Mouse (Mus musculus) midbrain, embryonic 15.5 days (tissue): ENCODE results near the gene Plxnd1. TPM values are rescaled to one million over a fixed set of nuclear protein-coding genes. Genes with fewer than 3 reads are reported as not detected.

Source experiments
- ATAC-seq: fragments of 200-750 bp; cut with Nextera tagmentation; replicated peaks from 2 replicates; pipeline ENCODE4 v1.8.0; 2017; ENCODE audit warnings: moderate TSS enrichment
- H3K27ac ChIP-seq: fragments of 300-500 bp; sonication (generic); 2 replicates; pipeline ENCODE4 v1.5.1; 2015; ENCODE audit warnings: mild to moderate bottlenecking, inconsistent platforms
- H3K27me3 ChIP-seq: fragments of 300-500 bp; sonication (generic); replicated peaks from 2 replicates; pipeline ENCODE4 v1.6.1; 2015; ENCODE audit warnings: inconsistent platforms
- H3K36me3 ChIP-seq: fragments of 300-500 bp; sonication (generic); replicated peaks from 2 replicates; pipeline ENCODE4 v1.6.1; 2015; ENCODE audit warnings: inconsistent platforms
- H3K4me1 ChIP-seq: fragments of 300-500 bp; sonication (generic); 2 replicates; pipeline ENCODE4 v1.6.1; 2015; ENCODE audit warnings: inconsistent platforms
- H3K4me2 ChIP-seq: fragments of 300-500 bp; sonication (generic); 2 replicates; pipeline ENCODE4 v1.6.1; 2015; ENCODE audit warnings: inconsistent platforms, mild to moderate bottlenecking, moderate library complexity
- H3K4me3 ChIP-seq: fragments of 300-500 bp; sonication (generic); 2 replicates; pipeline ENCODE4 v1.5.1; 2015; ENCODE audit warnings: mild to moderate bottlenecking, inconsistent platforms
- H3K9ac ChIP-seq: fragments of 300-500 bp; sonication (generic); 2 replicates; pipeline ENCODE4 v1.6.1; 2015; ENCODE audit warnings: mild to moderate bottlenecking, inconsistent platforms
- H3K9me3 ChIP-seq: fragments of 300-500 bp; sonication (generic); 2 replicates; pipeline ENCODE4 v1.6.1; 2016; ENCODE audit warnings: inconsistent platforms
- WGBS: fragments of 180-500 bp; shearing (Covaris S2); methylation state at CpG from one replicate; pipeline ENCODE4 v1.1.7; 2015; ENCODE audit warnings: mixed read lengths; 5-methylcytosine and 5-hydroxymethylcytosine counted together
- polyA plus RNA-seq: library from polyadenylated mRNA; unstranded; fragments of >200 nt; fragmentation: Nextera tagmentation; extraction: Ambion mirVana; gene quantifications from 2 replicates; pipeline ENCODE4 v1.2.1, GENCODE M21; 2015

Plxnd1 gene
- polyA plus RNA-seq, 1 experiment from 2014 or later: 8.3 TPM

DNA sequence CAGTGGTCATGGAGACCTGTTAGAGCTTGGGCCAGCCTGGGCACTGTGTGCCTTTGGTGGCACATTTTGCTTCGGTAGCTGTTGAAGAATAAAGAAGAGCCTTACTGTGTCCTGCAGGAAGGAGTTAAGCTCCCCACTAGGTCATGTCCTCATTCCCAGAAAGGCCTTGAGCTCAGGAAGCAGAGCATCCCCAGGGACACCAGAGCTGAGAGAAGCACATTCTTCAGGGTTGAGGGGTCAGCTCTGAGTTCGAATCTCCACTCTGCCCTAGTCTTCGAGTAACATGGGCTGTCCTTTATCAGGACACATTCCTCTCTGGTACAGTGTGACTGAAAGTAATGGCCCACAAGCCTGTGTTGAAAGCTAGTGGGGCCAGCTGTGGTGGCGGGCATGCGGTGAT is 74.9 kb downstream of the Plxnd1 start:
- Histone ChIP-seq H3K27me3 (no peaks in the 10 kb centered on the region), H3K4me1 (peaks cover 3% of the 10 kb centered on the region; the same call in 1 of the 2 replicates), H3K9ac (no peak overlapping the region), H3K4me2 (no peak overlapping the region), H3K36me3 (no peaks in the 10 kb centered on the region), H3K4me3 (no peak overlapping the region), H3K27ac (no peak overlapping the region), H3K9me3 (no peaks in the 10 kb centered on the region)
- 90% methylated on average over 5 of the region's 5 CpGs for WGBS
- no peak for ATAC-seq

DNA sequence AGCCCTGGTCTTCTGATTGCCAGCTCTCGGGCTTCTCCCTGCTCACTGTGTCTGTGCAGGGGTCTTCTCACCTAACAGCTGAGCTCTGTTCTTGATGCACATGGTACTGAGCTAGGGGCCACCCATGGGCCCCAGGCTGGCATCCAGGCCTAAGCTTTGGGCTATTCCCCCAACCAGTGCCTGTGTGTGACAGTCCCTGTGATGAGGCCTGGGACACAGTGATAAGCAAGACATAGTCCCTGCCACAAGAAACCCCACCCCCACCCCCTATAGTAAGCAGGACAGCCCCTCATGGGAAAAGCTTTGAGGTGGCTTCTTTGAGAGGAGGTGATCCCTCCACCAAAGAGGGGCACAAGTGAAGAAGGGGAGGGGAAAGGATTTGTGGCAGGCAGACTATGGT is 76.2 kb downstream of the Plxnd1 start:
- no peak overlapping the region for H3K9ac ChIP-seq
- peaks cover 6% of the 10 kb centered on the region for H3K4me1 ChIP-seq
- ATAC-seq: no peak
- WGBS: 90% methylated on average over 1 of the region's 1 CpGs
- H3K36me3 ChIP-seq: no peaks in the 10 kb centered on the region
- no peak overlapping the region for H3K4me2 ChIP-seq
- H3K9me3 ChIP-seq: no peaks in the 10 kb centered on the region
- H3K27me3 ChIP-seq: no peaks in the 10 kb centered on the region
- no peak overlapping the region for H3K27ac ChIP-seq
- H3K4me3 ChIP-seq: no peak overlapping the region

DNA sequence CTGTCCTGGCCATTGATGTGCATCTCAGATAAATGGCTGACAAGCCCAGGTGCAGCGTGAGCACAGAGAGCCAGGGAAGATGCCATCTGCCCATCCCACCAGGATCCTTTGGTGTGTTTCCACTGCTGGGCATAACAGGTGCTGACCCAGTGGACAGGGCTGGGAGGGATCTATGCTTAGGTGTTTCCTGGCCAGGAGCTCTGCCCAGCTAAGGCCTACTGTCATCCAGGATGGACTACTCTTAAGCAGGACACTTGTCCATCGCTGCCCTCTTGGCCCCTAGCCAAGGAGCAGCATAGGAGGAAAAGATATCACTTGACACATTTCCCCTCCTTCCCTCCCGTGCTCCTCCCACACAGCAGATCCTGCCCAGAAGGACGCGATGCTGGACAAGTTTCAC is 78.2 kb downstream of the Plxnd1 start:
- Histone ChIP-seq H3K36me3 (no peaks in the 10 kb centered on the region), H3K27me3 (no peaks in the 10 kb centered on the region), H3K9me3 (no peaks in the 10 kb centered on the region), H3K9ac (no peak overlapping the region), H3K4me2 (no peak overlapping the region), H3K27ac (no peak overlapping the region), H3K4me1 (peaks cover 6% of the 10 kb centered on the region), H3K4me3 (no peak overlapping the region)
- WGBS: 91% methylated on average over 5 of the region's 5 CpGs
- no peak for ATAC-seq

DNA sequence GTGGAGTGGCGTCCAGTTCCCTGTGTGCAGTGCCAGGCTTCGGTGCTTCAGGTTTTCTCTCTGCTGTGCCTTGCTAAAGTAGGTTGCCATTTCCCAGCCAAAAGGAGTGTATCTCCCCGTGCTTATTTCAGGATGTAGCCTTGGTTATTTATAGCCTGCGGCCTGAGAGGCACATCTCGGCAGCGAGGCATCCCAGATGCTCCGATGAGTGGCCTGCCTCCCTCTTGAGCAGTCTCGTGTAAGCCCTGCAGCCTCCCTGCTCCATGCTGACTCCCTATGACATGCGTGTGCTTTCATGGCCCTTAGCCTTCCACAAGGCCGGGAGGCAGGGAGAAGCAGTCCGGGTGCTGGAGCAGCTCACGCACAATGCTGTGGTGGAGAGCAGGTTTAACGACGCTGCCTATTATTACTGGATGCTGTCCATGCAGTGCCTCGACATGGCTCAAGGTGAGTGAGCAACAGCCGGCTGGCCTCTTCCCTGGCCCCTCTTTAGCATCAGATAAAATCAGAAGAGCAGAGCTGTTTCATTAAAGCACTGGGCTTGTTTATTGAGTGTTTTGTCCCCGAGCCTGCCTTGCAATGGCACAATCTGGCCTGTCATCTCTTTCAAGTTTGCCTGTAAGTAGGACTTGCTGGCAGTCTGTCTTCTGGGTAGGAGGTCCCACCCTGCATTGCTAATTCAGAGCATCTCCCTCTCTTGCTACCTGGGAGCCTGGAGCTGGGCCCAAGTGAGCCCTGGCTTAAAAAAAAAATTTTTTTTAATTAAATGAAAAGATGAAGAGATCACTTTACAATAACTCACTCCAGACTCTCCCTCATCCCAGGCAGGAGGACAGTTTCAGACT is 79.0 kb downstream of the Plxnd1 start:
- H3K9me3 ChIP-seq: no peaks in the 10 kb centered on the region
- H3K4me1 ChIP-seq: peaks cover 6% of the 10 kb centered on the region
- no peak overlapping the region for H3K4me3 ChIP-seq
- H3K4me2 ChIP-seq: no peak overlapping the region
- 76% methylated on average over 17 of the region's 17 CpGs for WGBS
- no peaks in the 10 kb centered on the region for H3K36me3 ChIP-seq
- 0 out of 2 replicates have a peak overlapping the region, but pooled peaks have one; percentile 1 for H3K27ac ChIP-seq
- ATAC-seq: no peak
- H3K9ac ChIP-seq: no peak overlapping the region
- no peaks in the 10 kb centered on the region for H3K27me3 ChIP-seq

DNA sequence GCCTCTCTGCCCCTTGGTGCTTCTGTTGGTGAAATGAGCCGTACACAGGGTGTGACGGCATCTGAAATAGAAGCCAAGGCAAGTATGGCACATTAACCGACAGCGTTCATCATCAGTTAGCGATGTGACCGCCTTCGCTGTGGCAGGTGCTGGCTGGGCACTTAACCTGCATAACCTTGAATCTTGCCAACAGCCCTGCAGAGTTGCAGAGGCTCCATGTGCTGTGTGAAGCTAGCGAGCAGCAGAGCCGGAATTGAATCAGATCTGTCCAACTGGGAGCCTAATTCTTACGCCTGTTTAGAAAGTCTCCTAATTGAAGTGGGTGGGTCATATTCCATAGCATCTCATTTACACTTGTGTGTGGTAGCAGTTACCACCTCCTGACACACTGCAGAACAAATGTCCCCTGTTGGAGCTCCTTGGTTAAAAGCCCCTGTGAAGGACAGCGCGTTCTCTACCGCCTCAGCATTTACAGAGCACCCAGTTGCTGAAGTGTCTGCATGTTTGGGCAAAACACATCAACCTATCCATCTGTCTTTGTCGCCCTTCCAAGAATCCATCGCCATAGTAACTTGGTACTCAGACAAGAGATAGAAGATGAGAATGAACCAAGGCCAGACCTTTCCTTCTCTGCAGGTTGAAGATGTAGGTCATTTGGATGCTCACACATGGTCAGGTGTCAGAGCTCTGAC is 80.1 kb downstream of the Plxnd1 start:
- Histone ChIP-seq H3K27me3 (no peaks in the 10 kb centered on the region), H3K4me3 (no peak overlapping the region), H3K9ac (no peak overlapping the region), H3K36me3 (no peaks in the 10 kb centered on the region), H3K4me1 (peaks cover 6% of the 10 kb centered on the region), H3K27ac (no peak overlapping the region), H3K4me2 (no peak overlapping the region), H3K9me3 (no peaks in the 10 kb centered on the region)
- 78% methylated on average over 15 of the region's 15 CpGs for WGBS
- no peak for ATAC-seq

DNA sequence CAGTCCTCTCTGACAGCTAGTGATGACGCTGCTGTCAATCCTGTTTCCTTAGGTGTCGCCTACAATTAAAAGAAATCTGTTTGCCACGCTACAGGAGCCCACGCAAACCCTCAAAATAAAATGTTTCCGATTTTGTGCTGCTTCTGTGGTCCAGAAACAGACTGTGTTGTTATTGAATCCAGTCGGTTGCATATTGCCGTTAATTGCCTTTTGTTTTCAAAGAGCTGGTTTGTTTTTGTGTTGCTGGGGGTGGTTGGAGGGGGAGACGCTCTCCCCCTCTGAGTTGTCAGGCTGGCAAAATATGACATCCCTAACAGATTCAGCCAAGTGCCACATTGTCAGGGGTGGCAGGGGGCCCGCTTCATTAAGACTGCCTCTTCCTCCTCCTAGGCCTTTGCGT is 81.3 kb downstream of the Plxnd1 start:
- no peaks in the 10 kb centered on the region for H3K36me3 ChIP-seq
- 88% methylated on average over 10 of the region's 10 CpGs for WGBS
- no peak for ATAC-seq
- H3K4me3 ChIP-seq: no peak overlapping the region
- no peak overlapping the region for H3K4me2 ChIP-seq
- H3K27me3 ChIP-seq: no peaks in the 10 kb centered on the region
- no peaks in the 10 kb centered on the region for H3K9me3 ChIP-seq
- H3K9ac ChIP-seq: no peak overlapping the region
- peaks cover 6% of the 10 kb centered on the region for H3K4me1 ChIP-seq
- no peak overlapping the region for H3K27ac ChIP-seq

DNA sequence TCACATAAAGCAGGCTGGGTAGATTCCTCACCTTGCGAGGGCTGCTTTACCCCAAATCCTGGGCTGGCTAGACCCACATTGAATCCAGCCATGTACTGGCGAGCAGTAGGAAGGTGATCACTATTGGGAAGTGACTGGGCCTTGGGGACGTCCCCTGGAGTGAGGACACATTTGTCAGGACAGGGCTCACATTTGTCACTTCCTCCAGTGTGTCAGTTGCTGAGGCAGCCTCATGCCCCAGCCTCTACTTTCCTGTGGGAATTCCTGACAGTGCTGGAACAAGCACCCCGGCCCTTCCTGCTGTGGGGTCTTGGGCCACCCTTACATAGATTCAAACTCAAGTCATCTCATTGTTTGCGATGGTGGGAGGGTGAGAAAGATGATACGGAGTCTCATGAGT is 83.0 kb downstream of the Plxnd1 start:
- ATAC-seq: no peak
- WGBS: 81% methylated on average over 6 of the region's 6 CpGs
- H3K9me3 ChIP-seq: no peaks in the 10 kb centered on the region
- H3K4me3 ChIP-seq: no peak overlapping the region
- no peaks in the 10 kb centered on the region for H3K27me3 ChIP-seq
- peaks cover 6% of the 10 kb centered on the region for H3K4me1 ChIP-seq
- H3K36me3 ChIP-seq: no peaks in the 10 kb centered on the region
- no peak overlapping the region for H3K4me2 ChIP-seq
- no peak overlapping the region for H3K27ac ChIP-seq
- no peak overlapping the region for H3K9ac ChIP-seq

DNA sequence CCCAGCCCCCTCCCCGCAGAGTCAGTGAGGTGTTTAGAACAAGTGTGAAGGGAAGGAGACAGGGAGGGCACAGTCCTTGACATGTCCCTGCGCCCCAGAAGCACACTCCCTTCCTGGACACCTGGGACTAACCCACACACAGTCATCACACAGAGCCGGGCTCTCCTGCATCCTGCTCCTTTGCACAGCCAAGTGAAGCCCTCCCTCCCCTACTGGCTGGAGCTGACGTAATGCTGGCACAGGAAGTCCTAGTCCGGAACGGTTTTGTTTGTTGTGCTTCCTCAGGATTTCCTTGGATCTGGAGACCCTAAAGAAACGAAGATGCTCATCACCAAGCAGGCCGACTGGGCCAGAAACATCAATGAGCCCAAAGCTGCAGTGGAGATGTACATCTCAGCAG is 84.9 kb downstream of the Plxnd1 start:
- ATAC-seq: no peak
- Histone ChIP-seq H3K9ac (no peak overlapping the region), H3K36me3 (no peaks in the 10 kb centered on the region), H3K9me3 (no peaks in the 10 kb centered on the region), H3K27me3 (no peaks in the 10 kb centered on the region), H3K4me2 (no peak overlapping the region), H3K4me3 (no peak overlapping the region), H3K27ac (no peak overlapping the region), H3K4me1 (peaks cover 4% of the 10 kb centered on the region)
- 68% methylated on average over 8 of the region's 8 CpGs for WGBS

DNA sequence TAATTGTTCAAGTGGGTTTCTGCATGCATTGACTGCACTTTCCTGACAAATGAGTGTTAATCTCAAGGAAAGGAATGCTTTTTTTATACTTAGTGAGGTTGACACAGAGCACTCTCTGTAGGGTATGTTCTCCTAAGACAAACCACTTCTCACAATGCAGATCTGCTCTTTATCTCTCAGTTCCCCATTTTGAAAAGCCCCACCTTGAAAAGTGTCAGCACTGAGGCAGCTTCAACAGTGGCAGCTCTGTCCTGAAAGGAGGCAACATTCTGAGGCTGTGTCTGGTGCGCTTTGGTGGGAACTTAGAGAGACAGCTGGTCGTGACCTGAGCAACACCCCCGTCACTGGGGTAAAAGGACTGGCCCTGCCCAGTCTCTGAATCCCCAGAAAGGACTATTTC is 85.8 kb downstream of the Plxnd1 start:
- H3K9ac ChIP-seq: no peak overlapping the region
- ATAC-seq: no peak
- H3K4me3 ChIP-seq: no peak overlapping the region
- no peak overlapping the region for H3K27ac ChIP-seq
- no peaks in the 10 kb centered on the region for H3K27me3 ChIP-seq
- H3K9me3 ChIP-seq: no peaks in the 10 kb centered on the region
- H3K4me1 ChIP-seq: no peaks in the 10 kb centered on the region; the same call in 1 of the 2 replicates
- 70% methylated on average over 3 of the region's 3 CpGs for WGBS
- no peak overlapping the region for H3K4me2 ChIP-seq
- no peaks in the 10 kb centered on the region for H3K36me3 ChIP-seq

DNA sequence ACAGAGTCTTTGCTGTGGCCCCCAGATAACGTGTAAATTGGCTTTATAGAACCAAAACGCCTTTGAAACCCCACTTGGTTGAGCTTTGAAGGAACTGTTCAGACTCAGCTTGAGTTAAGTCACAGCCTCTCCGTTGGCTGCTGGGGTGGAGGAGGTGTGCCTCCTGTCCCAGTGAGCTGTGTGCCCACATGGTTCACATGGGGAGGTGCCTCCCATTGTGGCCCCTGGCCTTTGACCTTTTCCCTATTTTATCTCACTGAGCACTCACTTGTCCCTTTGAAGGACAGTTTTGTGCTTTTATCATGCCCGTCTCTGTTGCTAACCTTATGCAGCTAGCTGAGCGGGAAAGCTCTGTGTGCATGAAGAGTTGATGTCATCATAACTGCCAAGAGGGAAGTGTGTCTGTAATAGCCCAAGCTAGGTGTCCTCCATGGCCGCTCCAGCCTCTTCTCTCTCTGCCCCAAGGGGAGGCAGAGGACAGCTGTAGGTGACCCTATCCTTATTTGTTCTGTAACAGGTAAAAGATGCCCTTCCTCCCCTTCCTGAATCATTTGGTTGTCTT is 86.3 kb downstream of the Plxnd1 start:
- Histone ChIP-seq H3K9ac (no peak overlapping the region), H3K27me3 (no peaks in the 10 kb centered on the region), H3K36me3 (0 out of 2 replicates have a peak, but pooled peaks cover 4% of the 10 kb centered on the region), H3K27ac (no peak overlapping the region), H3K4me2 (no peak overlapping the region), H3K4me3 (no peak overlapping the region), H3K9me3 (no peaks in the 10 kb centered on the region), H3K4me1 (no peaks in the 10 kb centered on the region)
- 41% methylated on average over 6 of the region's 6 CpGs for WGBS
- ATAC-seq: no peak

DNA sequence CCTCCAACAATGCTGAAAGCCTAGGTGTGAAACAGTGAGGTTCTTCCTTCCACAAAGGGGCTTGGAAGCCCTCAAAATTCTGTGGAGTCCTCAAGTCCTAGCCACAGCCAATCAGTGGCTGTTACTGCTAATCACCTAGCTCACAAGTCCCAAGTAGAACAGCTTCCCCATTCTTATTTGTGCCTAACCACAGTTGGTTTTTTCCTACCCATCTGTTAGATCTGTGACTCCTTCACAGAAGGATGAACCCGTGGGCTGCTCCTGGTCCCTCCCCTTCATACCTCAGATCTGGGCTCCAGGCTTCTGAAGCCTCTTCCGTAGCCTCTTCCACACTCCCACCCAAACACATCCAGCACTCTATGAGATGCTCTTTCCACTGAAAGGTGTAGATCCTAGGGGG is 87.9 kb downstream of the Plxnd1 start:
- Histone ChIP-seq H3K9ac (no peak overlapping the region), H3K9me3 (no peaks in the 10 kb centered on the region), H3K4me2 (no peak overlapping the region), H3K27me3 (no peaks in the 10 kb centered on the region), H3K4me3 (no peak overlapping the region), H3K4me1 (no peaks in the 10 kb centered on the region; the same call in 1 of the 2 replicates), H3K36me3 (0 out of 2 replicates have a peak, but pooled peaks cover 5% of the 10 kb centered on the region), H3K27ac (no peak overlapping the region)
- 88% methylated on average over 2 of the region's 2 CpGs for WGBS
- ATAC-seq: no peak

DNA sequence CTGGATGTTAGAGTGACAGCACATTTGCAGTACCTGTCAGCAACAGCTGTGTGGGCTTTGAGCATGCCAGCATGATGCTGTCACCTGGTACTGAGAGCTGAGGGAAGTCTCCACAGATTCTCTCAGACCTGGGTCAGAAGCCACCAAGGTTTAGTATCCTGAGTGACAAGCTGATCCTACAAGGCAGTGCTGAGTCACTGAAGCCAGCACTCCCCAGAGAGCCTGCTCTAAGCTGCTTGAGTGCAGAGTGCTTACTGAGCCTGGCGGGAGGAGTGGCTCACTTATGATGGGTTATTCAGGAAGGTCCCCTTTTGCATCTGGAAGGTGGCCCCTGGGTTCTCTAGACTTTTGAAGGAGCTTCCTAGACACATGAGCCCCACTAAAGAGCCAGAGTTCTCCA is 88.3 kb downstream of the Plxnd1 start:
- Histone ChIP-seq H3K4me3 (no peak overlapping the region), H3K9me3 (no peaks in the 10 kb centered on the region), H3K9ac (no peak overlapping the region), H3K36me3 (0 out of 2 replicates have a peak, but pooled peaks cover 5% of the 10 kb centered on the region), H3K27ac (no peak overlapping the region), H3K4me2 (no peak overlapping the region), H3K27me3 (no peaks in the 10 kb centered on the region), H3K4me1 (peaks cover 2% of the 10 kb centered on the region; the same call in 1 of the 2 replicates)
- 86% methylated on average over 1 of the region's 1 CpGs for WGBS
- no peak for ATAC-seq
